Mouse (Mus musculus) liver, adult 2 months (tissue): Measurements from ENCODE around the gene Adam30.

Experiments used
- CTCF ChIP-seq: fragments of 200-500 bp; IDR thresholded peaks from 2 replicates; pipeline ENCODE4 v1.5.1; 2011; ENCODE audit warnings: low read depth, low read length, control low read depth
- POLR2A ChIP-seq: fragments of 200-500 bp; IDR thresholded peaks from 2 replicates; pipeline ENCODE4 v1.6.1; 2011; ENCODE audit warnings: low read length, control low read depth; ENCODE audit not compliant: insufficient read depth; ENCODE audit errors: extremely low read depth

DNA sequence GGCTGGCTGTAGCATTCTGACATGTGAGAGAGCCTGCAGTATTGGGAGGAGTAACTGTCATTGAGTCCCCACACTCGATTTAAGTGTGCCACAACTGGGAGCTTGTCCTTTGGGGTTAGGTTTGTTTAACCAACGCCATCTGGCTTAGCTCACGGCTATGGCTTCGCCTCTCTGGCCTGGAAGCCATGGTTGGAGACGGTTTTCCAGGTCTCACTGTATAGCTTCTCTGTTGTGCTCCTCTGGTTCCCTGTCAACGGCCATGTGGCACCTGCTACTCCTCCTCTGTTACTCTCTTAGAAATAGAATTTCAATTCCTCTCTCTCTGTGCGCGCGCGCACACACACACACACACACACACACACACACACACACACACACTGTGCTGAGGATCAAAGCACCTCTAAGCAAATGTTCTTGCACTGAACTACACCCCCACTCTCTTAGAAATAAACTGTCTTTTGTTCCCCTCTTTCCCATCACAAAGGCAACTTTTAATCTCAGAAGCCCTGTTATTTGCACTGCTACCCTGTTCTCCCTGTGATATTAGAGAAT, 24.8 kb downstream of the Adam30 start:
- TF ChIP-seq CTCF (no peak), POLR2A (no peak)
